Mouse (Mus musculus) forebrain, embryonic 15.5 days (tissue): ENCODE data around the gene Kcng4. TPM values are rescaled to one million over a fixed set of nuclear protein-coding genes. Genes with fewer than 3 reads are reported as not detected.

ENCODE experiments used
- ATAC-seq: fragments of 200-750 bp; cut with Nextera tagmentation; replicated peaks from 2 replicates; pipeline ENCODE4 v1.8.0; 2017; ENCODE audit warnings: mild to moderate bottlenecking, moderate TSS enrichment, moderate library complexity
- H3K27ac ChIP-seq: fragments of 300-500 bp; sonication (generic); replicated peaks from 2 replicates; pipeline ENCODE4 v1.5.1; 2015; ENCODE audit warnings: mild to moderate bottlenecking, inconsistent platforms
- H3K27me3 ChIP-seq: fragments of 300-500 bp; sonication (generic); 2 replicates; pipeline ENCODE4 v1.6.1; 2015; ENCODE audit warnings: inconsistent platforms
- H3K36me3 ChIP-seq: fragments of 300-500 bp; sonication (generic); 2 replicates; pipeline ENCODE4 v1.6.1; 2015; ENCODE audit warnings: mild to moderate bottlenecking, inconsistent platforms
- H3K4me1 ChIP-seq: fragments of 300-500 bp; sonication (generic); 2 replicates; pipeline ENCODE4 v1.6.1; 2015; ENCODE audit warnings: inconsistent platforms
- H3K4me2 ChIP-seq: fragments of 300-500 bp; sonication (generic); replicated peaks from 2 replicates; pipeline ENCODE4 v1.6.1; 2015; ENCODE audit warnings: mild to moderate bottlenecking, inconsistent platforms
- H3K4me3 ChIP-seq: fragments of 300-500 bp; sonication (generic); 2 replicates; pipeline ENCODE4 v1.5.1; 2015; ENCODE audit warnings: mild to moderate bottlenecking, inconsistent platforms
- H3K9ac ChIP-seq: fragments of 300-500 bp; sonication (generic); replicated peaks from 2 replicates; pipeline ENCODE4 v1.6.1; 2015; ENCODE audit warnings: mild to moderate bottlenecking, inconsistent platforms
- H3K9me3 ChIP-seq: fragments of 300-500 bp; sonication (generic); 2 replicates; pipeline ENCODE4 v1.6.1; 2016; ENCODE audit warnings: inconsistent platforms
- WGBS: fragments of 180-500 bp; shearing (Covaris S2); methylation state at CpG from one replicate; pipeline ENCODE4 v1.1.7; 2015; ENCODE audit warnings: mixed read lengths; 5-methylcytosine and 5-hydroxymethylcytosine counted together
- polyA plus RNA-seq: library from polyadenylated mRNA; unstranded; fragments of >200 nt; fragmentation: Nextera tagmentation; extraction: Ambion mirVana; gene quantifications from 2 replicates; pipeline ENCODE4 v1.2.1, GENCODE M21; 2015

The Kcng4 gene
- polyA plus RNA-seq, 1 experiment from 2014 or later, result 0.28 TPM

DNA sequence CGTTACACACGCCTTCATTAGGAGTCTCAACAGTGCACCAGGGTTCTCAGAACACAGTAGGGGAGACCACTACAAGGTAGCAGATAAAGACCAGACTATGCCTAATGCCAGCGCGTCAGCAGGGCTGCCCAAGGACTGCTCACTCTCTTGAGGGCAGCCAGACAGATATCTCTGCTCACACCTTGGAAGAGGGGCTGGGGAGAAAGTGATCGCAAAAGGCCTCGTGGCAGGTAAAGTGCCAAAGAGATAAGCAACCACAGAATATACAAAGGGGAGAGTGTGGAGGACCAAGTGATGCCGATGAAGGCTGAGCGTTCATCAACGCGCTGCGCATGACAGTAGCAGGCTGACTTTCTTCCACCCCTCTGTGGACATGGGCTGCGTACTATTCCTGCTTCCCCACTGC, 31.1 kb downstream of the Kcng4 start:
- peak overlapping the region; percentile 85 for H3K4me2 ChIP-seq
- H3K9me3 ChIP-seq, result no peaks in the 10 kb centered on the region
- 39% methylated on average over 12 of the region's 12 CpGs for WGBS
- H3K27ac ChIP-seq, result 0 out of 2 replicates have a peak overlapping the region, but pooled peaks have one; percentile 60
- no peak for ATAC-seq
- H3K36me3 ChIP-seq, result peaks cover 28% of the 10 kb centered on the region
- H3K4me3 ChIP-seq, result peak overlapping the region; percentile 92
- H3K9ac ChIP-seq, result peak overlapping the region; percentile 74
- no peaks in the 10 kb centered on the region for H3K27me3 ChIP-seq
- peaks cover 15% of the 10 kb centered on the region for H3K4me1 ChIP-seq

- Histone ChIP-seq H3K27ac (no peak overlapping the region), H3K9me3 (no peaks in the 10 kb centered on the region), H3K4me1 (peaks cover 15% of the 10 kb centered on the region), H3K36me3 (peaks cover 34% of the 10 kb centered on the region), H3K4me2 (peak overlapping the region; percentile 85), H3K9ac (peak overlapping the region; percentile 74), H3K4me3 (peak overlapping the region; percentile 92), H3K27me3 (no peaks in the 10 kb centered on the region)
- ATAC-seq, result no peak
- WGBS, result 88% methylated on average over 4 of the region's 4 CpGs
These were observed 31.7 kb downstream of the Kcng4 start for GRCm38 (mm10) chr8:119603771-119604170.

DNA sequence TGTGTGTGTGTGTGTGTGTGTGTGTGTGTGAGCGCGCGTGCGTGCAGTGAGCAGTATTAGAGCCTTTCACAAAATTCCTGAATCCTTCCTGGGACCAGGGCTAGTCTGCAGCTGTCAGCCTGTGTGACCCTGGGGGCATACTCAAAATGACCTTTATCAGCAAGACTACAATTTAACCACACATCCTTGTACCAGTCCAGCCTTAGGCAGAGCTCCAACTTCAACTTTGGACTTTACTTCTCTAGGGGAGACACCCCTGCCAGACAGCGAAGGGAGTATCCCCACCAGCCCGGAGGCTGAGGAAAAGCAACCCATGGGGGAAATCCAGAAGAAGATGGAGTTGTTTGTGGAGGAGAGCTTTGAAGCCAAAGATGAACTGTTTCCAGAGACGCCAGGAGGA, 44.0 kb downstream of the Kcng4 start:
- Histone ChIP-seq H3K4me3 (no peak overlapping the region), H3K9ac (no peak overlapping the region), H3K4me1 (no peaks in the 10 kb centered on the region), H3K9me3 (no peaks in the 10 kb centered on the region), H3K27me3 (no peaks in the 10 kb centered on the region), H3K36me3 (no peaks in the 10 kb centered on the region; the same call in 1 of the 2 replicates), H3K4me2 (no peak overlapping the region), H3K27ac (no peak overlapping the region)
- WGBS, result 92% methylated on average over 7 of the region's 7 CpGs
- ATAC-seq, result no peak

DNA sequence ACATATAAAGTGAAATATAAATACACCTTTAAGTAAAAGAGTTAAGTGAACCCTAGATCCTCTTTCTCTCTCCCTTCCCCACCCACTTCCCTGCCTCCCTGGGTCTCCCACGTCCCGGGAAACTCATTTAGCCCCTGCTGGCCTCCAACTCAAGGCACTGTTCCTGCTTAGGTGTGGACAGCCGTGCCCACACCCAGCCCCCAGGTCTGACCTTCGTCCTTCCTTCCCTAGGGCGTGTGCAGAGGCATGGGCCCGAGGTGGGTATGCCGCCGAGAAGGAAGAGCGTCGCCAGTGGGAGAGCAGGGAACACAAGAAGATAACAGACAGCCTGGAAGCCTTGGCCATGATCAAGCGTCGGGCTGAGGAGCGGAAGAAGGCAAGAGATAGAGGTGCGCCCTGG, 45.1 kb downstream of the Kcng4 start:
- Histone ChIP-seq H3K9ac (no peak overlapping the region), H3K27me3 (no peaks in the 10 kb centered on the region), H3K36me3 (no peaks in the 10 kb centered on the region), H3K4me2 (no peak overlapping the region), H3K4me1 (no peaks in the 10 kb centered on the region), H3K9me3 (no peaks in the 10 kb centered on the region), H3K4me3 (no peak overlapping the region), H3K27ac (no peak overlapping the region)
- no peak for ATAC-seq
- WGBS, result 82% methylated on average over 14 of the region's 14 CpGs

DNA sequence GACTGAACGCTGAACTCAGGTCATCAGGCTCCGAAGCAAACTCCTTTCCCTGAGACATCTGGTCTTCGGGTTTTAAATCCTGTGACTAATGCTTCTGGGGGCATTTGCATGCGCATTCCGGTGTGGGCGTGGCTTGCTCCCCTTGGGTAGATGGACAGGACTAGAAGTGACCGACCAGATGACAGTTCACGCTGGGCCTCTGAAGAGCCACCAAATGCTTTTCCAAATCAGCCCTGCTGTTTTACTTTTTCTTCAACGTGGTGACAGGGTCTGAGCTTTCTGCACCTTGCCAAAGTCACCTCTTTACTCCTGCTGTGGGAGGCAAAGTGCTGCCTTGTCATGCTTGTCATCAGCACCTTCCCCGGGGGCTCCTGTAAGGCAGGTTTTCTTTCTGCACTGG, 46.6 kb downstream of the Kcng4 start:
- ATAC-seq, result no peak
- Histone ChIP-seq H3K4me2 (no peak overlapping the region), H3K9ac (no peak overlapping the region), H3K9me3 (no peaks in the 10 kb centered on the region), H3K4me1 (no peaks in the 10 kb centered on the region), H3K4me3 (no peak overlapping the region), H3K36me3 (no peaks in the 10 kb centered on the region), H3K27me3 (no peaks in the 10 kb centered on the region), H3K27ac (no peak overlapping the region)
- 36% methylated on average over 10 of the region's 10 CpGs for WGBS

GRCm38 (mm10) chr8:119588321-119588720, 47.2 kb downstream of the Kcng4 start:
- Histone ChIP-seq H3K27ac (no peak overlapping the region), H3K27me3 (no peaks in the 10 kb centered on the region), H3K4me1 (no peaks in the 10 kb centered on the region), H3K9ac (no peak overlapping the region), H3K36me3 (no peaks in the 10 kb centered on the region), H3K4me3 (no peak overlapping the region), H3K4me2 (no peak overlapping the region), H3K9me3 (no peaks in the 10 kb centered on the region)
- no peak for ATAC-seq
- 67% methylated on average over 4 of the region's 4 CpGs for WGBS

GRCm38 (mm10) chr8:119585901-119586300, 49.6 kb downstream of the Kcng4 start:
- H3K9me3 ChIP-seq, result no peaks in the 10 kb centered on the region
- H3K9ac ChIP-seq, result peak overlapping the region; percentile 32; the same call in 1 of the 2 replicates
- H3K27me3 ChIP-seq, result no peaks in the 10 kb centered on the region
- H3K4me2 ChIP-seq, result peak overlapping the region; percentile 44
- no peaks in the 10 kb centered on the region for H3K4me1 ChIP-seq
- WGBS, result 27% methylated on average over 17 of the region's 24 CpGs
- no peaks in the 10 kb centered on the region for H3K36me3 ChIP-seq
- H3K4me3 ChIP-seq, result peak overlapping the region; percentile 30
- ATAC-seq, result no peak
- H3K27ac ChIP-seq, result no peak overlapping the region

DNA sequence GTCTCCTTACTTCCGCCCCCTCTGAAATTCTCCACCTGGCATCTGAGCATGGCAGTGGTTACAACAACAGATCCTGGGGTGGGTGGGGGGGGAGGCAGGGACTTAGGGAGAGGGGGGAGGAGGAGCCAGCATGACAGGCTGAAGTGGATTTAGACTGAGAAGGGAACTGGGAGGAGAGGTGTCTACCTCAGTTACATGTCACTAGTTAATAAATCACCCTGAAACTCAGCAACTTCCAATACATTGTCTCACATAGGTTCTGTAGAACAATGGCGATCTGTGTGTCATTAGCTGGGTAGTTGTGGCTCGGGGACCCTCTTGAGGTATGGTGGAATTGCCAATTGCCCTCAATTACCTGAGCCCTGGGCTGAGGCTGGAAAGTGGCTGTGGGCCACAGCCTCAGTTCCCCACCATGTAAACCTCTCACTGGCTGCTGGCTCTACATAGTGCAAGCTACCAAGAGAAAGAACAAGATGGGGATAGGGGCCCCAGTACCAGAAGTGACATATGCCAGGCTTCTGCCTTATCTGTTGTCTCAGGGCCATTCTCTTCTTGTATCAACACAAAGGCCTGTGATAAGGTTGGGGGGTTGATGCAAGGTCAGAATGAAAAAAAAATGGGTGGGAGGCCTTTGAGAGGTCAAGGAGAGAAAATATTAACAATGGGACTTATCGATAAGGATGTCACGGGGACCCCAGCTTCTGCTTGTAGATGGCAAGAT, 54.9 kb downstream of the Kcng4 start:
- H3K36me3 ChIP-seq, result no peaks in the 10 kb centered on the region
- 87% methylated on average over 5 of the region's 5 CpGs for WGBS
- peaks cover 15% of the 10 kb centered on the region; the same call in 1 of the 2 replicates for H3K27me3 ChIP-seq
- no peak overlapping the region for H3K9ac ChIP-seq
- no peak overlapping the region for H3K4me3 ChIP-seq
- no peak overlapping the region for H3K4me2 ChIP-seq
- H3K27ac ChIP-seq, result no peak overlapping the region
- ATAC-seq, result no peak
- no peaks in the 10 kb centered on the region for H3K9me3 ChIP-seq
- H3K4me1 ChIP-seq, result no peaks in the 10 kb centered on the region

DNA sequence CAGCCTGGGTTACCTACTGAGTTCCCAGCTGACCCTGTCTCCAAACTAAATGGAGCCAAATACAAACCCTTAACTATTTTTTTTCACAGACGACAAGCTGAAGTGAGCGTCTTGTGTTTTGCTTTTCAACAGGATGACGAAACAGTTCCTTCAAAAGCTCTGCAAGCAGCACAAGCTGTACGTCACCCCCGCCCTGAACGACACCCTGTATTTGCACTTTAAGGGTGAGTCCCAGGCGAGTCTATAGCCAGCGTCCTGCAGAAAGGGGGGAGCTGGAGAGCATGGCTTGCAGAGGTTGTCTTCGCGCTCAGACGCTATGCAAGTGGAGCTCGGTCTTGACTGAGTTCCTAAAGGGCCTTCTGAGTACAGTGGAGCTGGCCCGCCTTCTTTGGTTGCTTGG, 56.4 kb downstream of the Kcng4 start:
- H3K4me2 ChIP-seq, result no peak overlapping the region
- no peaks in the 10 kb centered on the region for H3K36me3 ChIP-seq
- peaks cover 6% of the 10 kb centered on the region for H3K4me1 ChIP-seq
- no peak for ATAC-seq
- H3K9ac ChIP-seq, result no peak overlapping the region
- WGBS, result 45% methylated on average over 13 of the region's 13 CpGs
- no peaks in the 10 kb centered on the region for H3K9me3 ChIP-seq
- H3K27me3 ChIP-seq, result peaks cover 15% of the 10 kb centered on the region; the same call in 1 of the 2 replicates
- no peak overlapping the region for H3K27ac ChIP-seq
- no peak overlapping the region for H3K4me3 ChIP-seq

DNA sequence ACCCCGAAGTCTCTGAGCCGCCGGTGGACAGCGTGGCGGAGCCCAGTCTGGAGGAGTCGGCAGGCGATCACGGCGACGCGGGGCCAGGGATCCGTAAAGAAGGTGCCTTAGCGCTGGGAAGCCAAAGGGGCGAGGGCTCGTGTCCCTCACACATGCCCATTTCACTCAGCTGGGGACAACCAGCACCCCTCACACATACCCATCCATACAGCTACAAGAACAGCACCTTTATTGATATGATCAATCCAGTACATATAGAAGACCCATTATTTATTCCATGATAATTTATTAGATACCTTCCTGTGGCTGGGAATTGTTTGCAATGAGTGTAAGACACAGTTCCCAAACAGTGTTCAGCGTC, 60.1 kb downstream of the Kcng4 start:
- no peaks in the 10 kb centered on the region for H3K9me3 ChIP-seq
- no peak for ATAC-seq
- peaks cover 24% of the 10 kb centered on the region for H3K4me1 ChIP-seq
- H3K4me2 ChIP-seq, result peak overlapping the region; percentile 87
- no peaks in the 10 kb centered on the region for H3K36me3 ChIP-seq
- peak overlapping the region; percentile 65 for H3K4me3 ChIP-seq
- H3K9ac ChIP-seq, result peak overlapping the region; percentile 90
- H3K27ac ChIP-seq, result no peak overlapping the region
- peaks cover 15% of the 10 kb centered on the region; the same call in 1 of the 2 replicates for H3K27me3 ChIP-seq
- 1% methylated on average over 16 of the region's 16 CpGs for WGBS

DNA sequence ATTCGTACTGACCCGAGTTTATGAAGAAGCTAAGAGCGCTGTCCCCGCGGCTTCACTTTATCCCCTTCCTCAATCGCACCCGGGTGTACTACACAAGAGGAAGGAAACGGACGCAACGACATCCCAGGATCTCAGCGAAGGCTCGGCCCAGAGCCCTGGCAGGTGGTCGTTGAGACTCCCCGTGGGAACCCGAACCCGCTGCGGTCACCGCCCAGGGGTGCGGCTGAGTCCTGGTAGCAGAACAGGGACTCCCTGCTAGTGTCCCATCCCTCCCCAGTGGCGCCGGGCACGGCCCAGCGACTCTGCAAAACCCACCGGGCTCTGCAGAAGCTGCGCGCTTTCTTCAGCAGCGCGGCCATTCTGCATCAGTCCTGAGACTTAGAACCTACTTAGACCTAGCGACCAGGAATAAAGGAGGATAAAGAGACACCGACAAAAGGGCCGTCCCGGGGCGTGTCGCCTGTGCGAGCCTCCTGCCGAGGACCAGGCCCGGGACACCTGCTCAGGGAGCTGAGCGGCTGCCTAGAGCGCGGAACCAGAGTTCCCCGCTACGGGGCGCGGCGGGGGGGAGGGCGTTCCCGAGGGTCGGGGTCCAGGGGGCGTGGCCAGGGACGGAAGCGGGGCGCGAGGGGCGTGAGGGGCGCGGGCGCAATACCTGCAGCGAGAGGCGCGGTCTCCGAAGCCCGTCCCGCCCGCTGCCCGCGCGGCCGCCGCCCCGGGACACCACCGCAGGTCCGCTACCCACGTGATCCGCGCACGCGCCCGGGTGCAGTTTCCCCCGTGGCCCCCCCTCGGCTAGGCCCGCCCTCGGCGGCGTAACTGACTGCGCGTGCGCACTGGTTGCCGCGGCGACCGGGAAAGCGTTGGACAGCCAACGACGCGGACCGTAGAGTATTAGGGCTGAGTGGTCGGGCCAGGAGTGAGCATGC, 60.8 kb downstream of the Kcng4 start, which contains the start of the genes Hsdl1 and Dnaaf1:
Hsdl1 (minus strand) TSS at position 747 of the 929 bp plus-strand sequence.
Dnaaf1 (plus strand) TSS at position 799 of the 929 bp plus-strand sequence.
- Histone ChIP-seq H3K9ac (peak within 1 kb of the TSS; percentile 90), H3K4me3 (peak within 1 kb of the TSS; percentile 65), H3K27ac (peak within 1 kb of the TSS; percentile 80), H3K4me2 (peak within 1 kb of the TSS; percentile 87), H3K9me3 (no peaks in the 10 kb centered on the region), H3K4me1 (peaks cover 24% of the 10 kb centered on the region), H3K36me3 (no peaks in the 10 kb centered on the region), H3K27me3 (peaks cover 15% of the 10 kb centered on the region; the same call in 1 of the 2 replicates)
- ATAC-seq, result peak; percentile 91
- under 1% methylated on average over 83 of the region's 97 CpGs for WGBS
